Mouse (Mus musculus) ES-E14 (cell line): ENCODE measurements around the gene Tenm3. TPM values are rescaled to one million over a fixed set of nuclear protein-coding genes. Genes with fewer than 3 reads are reported as not detected.

Experiments used
- DNase-seq: peaks from one replicate; pipeline ENCODE4 v3.0.0-alpha.2; 2013; ENCODE audit warnings: low read depth, low spot score
- H3K27ac ChIP-seq: 2 replicates; pipeline ENCODE4 v1.5.1; 2012; ENCODE audit warnings: low read depth, mild to moderate bottlenecking, low read length, moderate library complexity, mixed read lengths; ENCODE audit not compliant: poor library complexity, insufficient read depth, severe bottlenecking
- H3K36me3 ChIP-seq: 2 replicates; pipeline ENCODE4 v1.6.1; 2012; ENCODE audit warnings: mild to moderate bottlenecking, low read length, moderate library complexity, mixed read lengths; ENCODE audit not compliant: control insufficient read depth, poor library complexity, insufficient read depth, severe bottlenecking
- H3K4me1 ChIP-seq, 2 experiments: fragments of 150-350 bp in 1 of 2; sonication (generic) in 1 of 2; 2 replicates each; pipeline ENCODE4 v1.6.1; 2012; ENCODE audit warnings: low read length in 2 of 2, mild to moderate bottlenecking in 1 of 2, mixed read lengths in 1 of 2; ENCODE audit not compliant: control insufficient read depth in 2 of 2, insufficient read depth in 2 of 2, poor library complexity in 1 of 2
- H3K4me3 ChIP-seq, 2 experiments: fragments of 150-350 bp in 1 of 2; sonication (generic) in 1 of 2; 2 replicates each; pipeline ENCODE4 v1.5.1; 2012; ENCODE audit warnings: low read length in 2 of 2, low read depth in 1 of 2, mild to moderate bottlenecking in 1 of 2, mixed read lengths in 1 of 2; ENCODE audit not compliant: insufficient read depth in 1 of 2, poor library complexity in 1 of 2, severe bottlenecking in 1 of 2
- H3K9ac ChIP-seq: 2 replicates; pipeline ENCODE4 v1.6.1; 2012; ENCODE audit warnings: low read depth, mild to moderate bottlenecking, low read length, mixed read lengths; ENCODE audit not compliant: poor library complexity, insufficient read depth, severe bottlenecking
- H3K9me3 ChIP-seq: fragments of 150-350 bp; sonication (generic); 2 replicates; pipeline ENCODE4 v1.6.1; 2012; ENCODE audit warnings: low read depth, mild to moderate bottlenecking, low read length; ENCODE audit not compliant: control insufficient read depth, insufficient read depth
- CHD2 ChIP-seq: IDR thresholded peaks from 2 replicates; pipeline ENCODE4 v1.6.1; 2014; ENCODE audit warnings: mild to moderate bottlenecking, low read depth, low read length, inconsistent platforms
- HCFC1 ChIP-seq: IDR thresholded peaks from 2 replicates; pipeline ENCODE4 v1.6.1; 2012; ENCODE audit warnings: low read length, inconsistent platforms, borderline replicate concordance; ENCODE audit not compliant: insufficient read depth
- MAFK ChIP-seq: IDR thresholded peaks from 2 replicates; pipeline ENCODE4 v1.6.1; 2014; ENCODE audit warnings: mild to moderate bottlenecking, low read depth, low read length, inconsistent platforms; ENCODE audit not compliant: insufficient read depth
- ZC3H11A ChIP-seq: IDR thresholded peaks from 2 replicates; pipeline ENCODE4 v1.6.1; 2012; ENCODE audit warnings: low read depth, mild to moderate bottlenecking, inconsistent platforms, low read length, borderline replicate concordance
- ZNF384 ChIP-seq: IDR thresholded peaks from 2 replicates; pipeline ENCODE4 v1.6.1; 2012; ENCODE audit warnings: low read depth, low read length, inconsistent platforms
- in situ Hi-C, 2 experiments: fragments of 600-800 bp; cut with MboI; formaldehyde crosslinking; loops; one replicate each; pipeline ENCODE4 v1.15.1; 2025; ENCODE audit warnings: low sequenced_read_pairs in 2 of 2, inconsistent platforms in 1 of 2; ENCODE audit not compliant: unreplicated experiment in 2 of 2
- total RNA-seq: library from RNA; depleted of rRNA; stranded (reverse); fragments of 300-350 nt; gene quantifications from 2 replicates; pipeline ENCODE4 v1.2.3, GENCODE M21; 2012

Gene Tenm3
- total RNA-seq, 1 experiment = 33.5 TPM

- no peak overlapping the region for H3K27ac ChIP-seq
- no peaks in the 10 kb centered on the region for H3K36me3 ChIP-seq
- H3K9me3 ChIP-seq = no peaks in the 10 kb centered on the region
- no peak overlapping the region for H3K9ac ChIP-seq
- no peak for DNase-seq
- H3K4me3 ChIP-seq = no peak overlapping the region
- in situ Hi-C loops = no loop called here
- peaks cover 0 to 4% of the 10 kb centered on the region in 2 experiments; a peak in 1 of 4 replicates for H3K4me1 ChIP-seq
- no peak for TF ChIP-seq ZC3H11A
- TF ChIP-seq MAFK = no peak
- no peak for TF ChIP-seq ZNF384
- TF ChIP-seq CHD2 = no peak
- TF ChIP-seq HCFC1 = no peak
Measured at GRCm38 (mm10) chr8:48722318-48722717, 121.4 kb downstream of the Tenm3 start.

- Histone ChIP-seq H3K27ac (no peak overlapping the region), H3K4me3 (no peak overlapping the region), H3K4me1 (peaks cover 0 to 4% of the 10 kb centered on the region in 2 experiments; a peak in 1 of 4 replicates), H3K9me3 (no peaks in the 10 kb centered on the region), H3K9ac (no peak overlapping the region), H3K36me3 (no peaks in the 10 kb centered on the region)
- DNase-seq = no peak
- TF ChIP-seq MAFK (no peak), ZNF384 (no peak), ZC3H11A (no peak), HCFC1 (no peak), CHD2 (no peak)
- in situ Hi-C loops = no loop called here
Measured at GRCm38 (mm10) chr8:48721376-48721775, 122.4 kb downstream of the Tenm3 start.

GRCm38 (mm10) chr8:48715616-48716015 is 128.1 kb downstream of the Tenm3 start:
- Histone ChIP-seq H3K36me3 (no peaks in the 10 kb centered on the region), H3K4me3 (no peak overlapping the region), H3K9me3 (no peaks in the 10 kb centered on the region), H3K9ac (no peak overlapping the region), H3K4me1 (no peaks in the 10 kb centered on the region), H3K27ac (no peak overlapping the region)
- TF ChIP-seq MAFK (no peak), ZC3H11A (no peak), ZNF384 (no peak), CHD2 (no peak), HCFC1 (no peak)
- in situ Hi-C loops = no loop called here
- DNase-seq = no peak

GRCm38 (mm10) chr8:48706666-48707065 is 137.1 kb downstream of the Tenm3 start:
- TF ChIP-seq ZNF384 (no peak), HCFC1 (no peak), ZC3H11A (no peak), CHD2 (no peak), MAFK (no peak)
- H3K9ac ChIP-seq = no peak overlapping the region
- in situ Hi-C loops = no loop called here
- H3K36me3 ChIP-seq = no peaks in the 10 kb centered on the region
- DNase-seq = no peak
- H3K27ac ChIP-seq = no peak overlapping the region
- no peak overlapping the region for H3K4me3 ChIP-seq
- H3K4me1 ChIP-seq = peaks cover 0 to 2% of the 10 kb centered on the region in 2 experiments; a peak in 1 of 4 replicates
- no peaks in the 10 kb centered on the region for H3K9me3 ChIP-seq
